Mouse (Mus musculus): ENCODE measurements at regions not wholly inside any gene's neighbourhood (a gene's known extent, or its start where the extent isn't known, plus 50 kb on each side); places are given as distances from the start of the nearest gene placed in this dataset.
"Not testable (repeated sequence)": the region's sequence is repeated elsewhere in the genome, so short reads cannot be mapped to it uniquely, and the experiment has no call there.

- H3K4me1 ChIP-seq (replicated peaks); ATAC-seq (ENCODE audit: low FRiP score, low read depth); H3K36me3 ChIP-seq; H3K9me3 ChIP-seq; H3K4me3 ChIP-seq; H3K9ac ChIP-seq; H3K27ac ChIP-seq (replicated peaks); H3K27me3 ChIP-seq; H3K4me2 ChIP-seq: not testable (repeated sequence)
- WGBS, result 77% methylated on average over 3 of the region's 3 CpGs
Measured at GRCm38 (mm10) chr10:55485396-55486025, 621.2 kb upstream of the Msl3l2 start.

GRCm38 (mm10) chr10:55522706-55523105, 584.0 kb upstream of the Msl3l2 start:
- H3K36me3 ChIP-seq, result no peaks in the 10 kb centered on the region
- ATAC-seq (ENCODE audit: low FRiP score, low read depth), result no peak
- WGBS, result 88% methylated on average over 1 of the region's 1 CpGs
- H3K4me1 ChIP-seq (replicated peaks), result no peaks in the 10 kb centered on the region
- no peak overlapping the region for H3K9ac ChIP-seq
- H3K4me2 ChIP-seq, result no peak overlapping the region
- no peak overlapping the region for H3K4me3 ChIP-seq
- H3K27ac ChIP-seq (replicated peaks), result no peak overlapping the region
- H3K9me3 ChIP-seq, result no peaks in the 10 kb centered on the region
- H3K27me3 ChIP-seq, result no peaks in the 10 kb centered on the region

GRCm38 (mm10) chr10:55537410-55537809, 569.3 kb upstream of the Msl3l2 start:
- no peak for ATAC-seq (ENCODE audit: low FRiP score, low read depth)
- Histone ChIP-seq H3K9ac (no peak overlapping the region), H3K36me3 (no peaks in the 10 kb centered on the region), H3K27ac (replicated peaks) (no peak overlapping the region), H3K9me3 (no peaks in the 10 kb centered on the region), H3K4me2 (no peak overlapping the region), H3K4me3 (no peak overlapping the region), H3K27me3 (no peaks in the 10 kb centered on the region), H3K4me1 (replicated peaks) (no peaks in the 10 kb centered on the region)

- Histone ChIP-seq H3K27ac (replicated peaks) (no peak overlapping the region), H3K27me3 (no peaks in the 10 kb centered on the region), H3K36me3 (no peaks in the 10 kb centered on the region), H3K4me3 (no peak overlapping the region), H3K9me3 (no peaks in the 10 kb centered on the region), H3K9ac (no peak overlapping the region), H3K4me2 (no peak overlapping the region), H3K4me1 (replicated peaks) (no peaks in the 10 kb centered on the region)
- 85% methylated on average over 6 of the region's 6 CpGs for WGBS
- ATAC-seq (ENCODE audit: low FRiP score, low read depth), result no peak
Measured at GRCm38 (mm10) chr10:55546441-55547430, 560.0 kb upstream of the Msl3l2 start.

GRCm38 (mm10) chr10:55564961-55565360, 541.8 kb upstream of the Msl3l2 start:
- Histone ChIP-seq H3K4me1 (replicated peaks) (no peaks in the 10 kb centered on the region), H3K27ac (replicated peaks) (no peak overlapping the region), H3K4me3 (no peak overlapping the region)

GRCm38 (mm10) chr10:55572689-55573088, 534.0 kb upstream of the Msl3l2 start:
- Histone ChIP-seq H3K4me1 (replicated peaks) (no peaks in the 10 kb centered on the region), H3K4me3 (no peak overlapping the region), H3K27me3 (no peaks in the 10 kb centered on the region), H3K4me2 (no peak overlapping the region), H3K36me3 (no peaks in the 10 kb centered on the region), H3K9ac (no peak overlapping the region), H3K9me3 (no peaks in the 10 kb centered on the region), H3K27ac (replicated peaks) (no peak overlapping the region)
- 85% methylated on average over 1 of the region's 1 CpGs for WGBS
- ATAC-seq (ENCODE audit: low FRiP score, low read depth), result no peak

More at GRCm38 (mm10) chr10:55564961-55565360, 541.8 kb upstream of the Msl3l2 start:
- H3K36me3 ChIP-seq, result no peaks in the 10 kb centered on the region
- H3K9me3 ChIP-seq, result no peaks in the 10 kb centered on the region
- no peaks in the 10 kb centered on the region for H3K27me3 ChIP-seq
- H3K9ac ChIP-seq, result no peak overlapping the region
- no peak for ATAC-seq (ENCODE audit: low FRiP score, low read depth)
- H3K4me2 ChIP-seq, result no peak overlapping the region

GRCm38 (mm10) chr10:55591013-55591412, 515.7 kb upstream of the Msl3l2 start:
- Histone ChIP-seq H3K9me3 (no peaks in the 10 kb centered on the region), H3K4me1 (replicated peaks) (no peaks in the 10 kb centered on the region), H3K36me3 (no peaks in the 10 kb centered on the region), H3K27me3 (no peaks in the 10 kb centered on the region), H3K4me2 (no peak overlapping the region), H3K9ac (no peak overlapping the region), H3K4me3 (no peak overlapping the region), H3K27ac (replicated peaks) (no peak overlapping the region)
- WGBS, result 34% methylated on average over 7 of the region's 7 CpGs
- ATAC-seq (ENCODE audit: low FRiP score, low read depth), result peak; percentile 54; the same call in 1 of the 2 replicates

- Histone ChIP-seq H3K4me3 (no peak overlapping the region), H3K36me3 (no peaks in the 10 kb centered on the region), H3K4me1 (replicated peaks) (no peaks in the 10 kb centered on the region), H3K9me3 (no peaks in the 10 kb centered on the region), H3K27me3 (no peaks in the 10 kb centered on the region), H3K4me2 (no peak overlapping the region), H3K27ac (replicated peaks) (no peak overlapping the region), H3K9ac (no peak overlapping the region)
- ATAC-seq (ENCODE audit: low FRiP score, low read depth), result no peak
- WGBS, result 52% methylated on average over 3 of the region's 3 CpGs
Measured at GRCm38 (mm10) chr10:55591896-55592295, 514.8 kb upstream of the Msl3l2 start.

- Histone ChIP-seq H3K27ac (replicated peaks) (no peak overlapping the region), H3K9ac (no peak overlapping the region), H3K36me3 (no peaks in the 10 kb centered on the region), H3K9me3 (no peaks in the 10 kb centered on the region), H3K4me2 (no peak overlapping the region), H3K4me1 (replicated peaks) (no peaks in the 10 kb centered on the region), H3K4me3 (no peak overlapping the region), H3K27me3 (no peaks in the 10 kb centered on the region)
- ATAC-seq (ENCODE audit: low FRiP score, low read depth), result no peak
- 88% methylated on average over 5 of the region's 5 CpGs for WGBS
Measured at GRCm38 (mm10) chr10:55624566-55625287, 482.0 kb upstream of the Msl3l2 start.

- no peaks in the 10 kb centered on the region for H3K9me3 ChIP-seq
- H3K4me1 ChIP-seq (replicated peaks), result no peaks in the 10 kb centered on the region
- H3K36me3 ChIP-seq, result no peaks in the 10 kb centered on the region
- no peaks in the 10 kb centered on the region for H3K27me3 ChIP-seq
- 86% methylated on average over 3 of the region's 3 CpGs for WGBS
- H3K27ac ChIP-seq (replicated peaks), result no peak overlapping the region
- ATAC-seq (ENCODE audit: low FRiP score, low read depth), result no peak
- H3K4me3 ChIP-seq, result no peak overlapping the region
- H3K4me2 ChIP-seq, result no peak overlapping the region
- no peak overlapping the region for H3K9ac ChIP-seq
Measured at GRCm38 (mm10) chr10:55641332-55641731, 465.4 kb upstream of the Msl3l2 start.
